Mouse (Mus musculus) midbrain, embryonic 12.5 days (tissue): Measurements from ENCODE around the gene Ffar3. TPM values are rescaled to one million over a fixed set of nuclear protein-coding genes. Genes with fewer than 3 reads are reported as not detected.
"Not testable (repeated sequence)": the region's sequence is repeated elsewhere in the genome, so short reads cannot be mapped to it uniquely, and the experiment has no call there.

ENCODE experiments used
- ATAC-seq: fragments of 200-750 bp; cut with Nextera tagmentation; 2 replicates; pipeline ENCODE4 v1.8.0; 2017; ENCODE audit warnings: low read depth, moderate TSS enrichment, moderate library complexity; ENCODE audit not compliant: low FRiP score
- H3K27ac ChIP-seq: fragments of 300-500 bp; sonication (generic); replicated peaks from 2 replicates; pipeline ENCODE4 v1.5.1; 2016; ENCODE audit warnings: mild to moderate bottlenecking
- H3K27me3 ChIP-seq: fragments of 300-500 bp; sonication (generic); 2 replicates; pipeline ENCODE4 v1.6.1; 2016; ENCODE audit warnings: mild to moderate bottlenecking
- H3K36me3 ChIP-seq: fragments of 300-500 bp; sonication (generic); 2 replicates; pipeline ENCODE4 v1.6.1; 2016
- H3K4me1 ChIP-seq: fragments of 300-500 bp; sonication (generic); 2 replicates; pipeline ENCODE4 v1.6.1; 2016
- H3K4me2 ChIP-seq: fragments of 300-500 bp; sonication (generic); replicated peaks from 2 replicates; pipeline ENCODE4 v1.6.1; 2016; ENCODE audit warnings: mild to moderate bottlenecking, moderate library complexity
- H3K4me3 ChIP-seq: fragments of 300-500 bp; sonication (generic); 2 replicates; pipeline ENCODE4 v1.5.1; 2016; ENCODE audit warnings: mild to moderate bottlenecking
- H3K9ac ChIP-seq: fragments of 300-500 bp; sonication (generic); replicated peaks from 2 replicates; pipeline ENCODE4 v1.6.1; 2016; ENCODE audit warnings: mild to moderate bottlenecking, moderate library complexity
- H3K9me3 ChIP-seq: fragments of 300-500 bp; sonication (generic); 2 replicates; pipeline ENCODE4 v1.6.1; 2016; ENCODE audit warnings: mild to moderate bottlenecking
- WGBS: fragments of 180-500 bp; shearing (Covaris S2); methylation state at CpG from one replicate; pipeline ENCODE4 v1.1.7; 2016; 5-methylcytosine and 5-hydroxymethylcytosine counted together
- polyA plus RNA-seq: library from polyadenylated mRNA; unstranded; fragments of >200 nt; fragmentation: Nextera tagmentation; extraction: Ambion mirVana; gene quantifications from 2 replicates; pipeline ENCODE4 v1.2.1, GENCODE M21; 2016

Gene Ffar3
- polyA plus RNA-seq, 1 experiment from 2014 or later: not detected

- H3K27ac ChIP-seq: no peak overlapping the region
- ATAC-seq: no peak
- H3K9me3 ChIP-seq: no peaks in the 10 kb centered on the region
- H3K27me3 ChIP-seq: no peaks in the 10 kb centered on the region
- no peak overlapping the region for H3K9ac ChIP-seq
- no peak overlapping the region for H3K4me3 ChIP-seq
- no peaks in the 10 kb centered on the region for H3K36me3 ChIP-seq
- 73% methylated on average over 4 of the region's 4 CpGs for WGBS
- H3K4me1 ChIP-seq: peaks cover 6% of the 10 kb centered on the region; the same call in 1 of the 2 replicates
- H3K4me2 ChIP-seq: no peak overlapping the region
Measured at GRCm38 (mm10) chr7:30841379-30841778, 14.6 kb downstream of the Ffar3 start.

- ATAC-seq: no peak
- H3K4me1 ChIP-seq: peaks cover 6% of the 10 kb centered on the region; the same call in 1 of the 2 replicates
- 78% methylated on average over 3 of the region's 3 CpGs for WGBS
Measured at GRCm38 (mm10) chr7:30840306-30840705, 15.7 kb downstream of the Ffar3 start.

GRCm38 (mm10) chr7:30837277-30837676 is 18.7 kb downstream of the Ffar3 start:
- Histone ChIP-seq H3K9ac (no peak overlapping the region), H3K4me2 (no peak overlapping the region), H3K9me3 (no peaks in the 10 kb centered on the region), H3K4me3 (no peak overlapping the region), H3K36me3 (no peaks in the 10 kb centered on the region), H3K27me3 (no peaks in the 10 kb centered on the region), H3K4me1 (no peaks in the 10 kb centered on the region), H3K27ac (no peak overlapping the region)
- no peak for ATAC-seq

More at GRCm38 (mm10) chr7:30840306-30840705, 15.7 kb downstream of the Ffar3 start:
- no peak overlapping the region for H3K9ac ChIP-seq
- no peak overlapping the region for H3K27ac ChIP-seq
- no peak overlapping the region for H3K4me3 ChIP-seq
- no peaks in the 10 kb centered on the region for H3K36me3 ChIP-seq
- no peaks in the 10 kb centered on the region for H3K27me3 ChIP-seq
- H3K9me3 ChIP-seq: no peaks in the 10 kb centered on the region
- H3K4me2 ChIP-seq: no peak overlapping the region

- not testable (repeated sequence) for ATAC-seq, H3K36me3 ChIP-seq, H3K27ac ChIP-seq, H3K4me2 ChIP-seq, H3K9ac ChIP-seq, H3K9me3 ChIP-seq, H3K4me1 ChIP-seq, H3K4me3 ChIP-seq, H3K27me3 ChIP-seq
- 59% methylated on average over 9 of the region's 11 CpGs for WGBS
Measured at GRCm38 (mm10) chr7:30832684-30833083, 23.3 kb downstream of the Ffar3 start.

GRCm38 (mm10) chr7:30832261-30832660 is 23.7 kb downstream of the Ffar3 start:
- ATAC-seq: no peak

GRCm38 (mm10) chr7:30829428-30829827 is 26.6 kb downstream of the Ffar3 start:
- Histone ChIP-seq H3K4me1 (no peaks in the 10 kb centered on the region), H3K27ac (no peak overlapping the region), H3K4me3 (no peak overlapping the region), H3K9ac (no peak overlapping the region), H3K27me3 (0 out of 2 replicates have a peak, but pooled peaks cover 3% of the 10 kb centered on the region), H3K9me3 (no peaks in the 10 kb centered on the region), H3K4me2 (no peak overlapping the region), H3K36me3 (no peaks in the 10 kb centered on the region)
- ATAC-seq: no peak
- 67% methylated on average over 3 of the region's 3 CpGs for WGBS

More at GRCm38 (mm10) chr7:30832261-30832660, 23.7 kb downstream of the Ffar3 start:
- Histone ChIP-seq H3K4me2 (no peak overlapping the region), H3K4me1 (no peaks in the 10 kb centered on the region), H3K27me3 (0 out of 2 replicates have a peak, but pooled peaks cover 3% of the 10 kb centered on the region), H3K4me3 (no peak overlapping the region), H3K9me3 (no peaks in the 10 kb centered on the region), H3K27ac (no peak overlapping the region), H3K9ac (no peak overlapping the region), H3K36me3 (no peaks in the 10 kb centered on the region)
- 74% methylated on average over 17 of the region's 17 CpGs for WGBS

GRCm38 (mm10) chr7:30828871-30829270 is 27.1 kb downstream of the Ffar3 start:
- H3K27me3 ChIP-seq, H3K4me2 ChIP-seq, H3K9ac ChIP-seq, H3K4me3 ChIP-seq, H3K36me3 ChIP-seq, H3K27ac ChIP-seq, H3K9me3 ChIP-seq, ATAC-seq, H3K4me1 ChIP-seq: not testable (repeated sequence)

GRCm38 (mm10) chr7:30826660-30827059 is 29.3 kb downstream of the Ffar3 start:
- 0 out of 2 replicates have a peak, but pooled peaks cover 3% of the 10 kb centered on the region for H3K27me3 ChIP-seq
- no peaks in the 10 kb centered on the region for H3K36me3 ChIP-seq
- WGBS: 89% methylated on average over 10 of the region's 10 CpGs
- no peak overlapping the region for H3K9ac ChIP-seq
- no peak overlapping the region for H3K4me3 ChIP-seq
- no peaks in the 10 kb centered on the region for H3K4me1 ChIP-seq
- no peak overlapping the region for H3K27ac ChIP-seq
- no peak for ATAC-seq
- no peaks in the 10 kb centered on the region for H3K9me3 ChIP-seq
- H3K4me2 ChIP-seq: no peak overlapping the region

GRCm38 (mm10) chr7:30824306-30824705 is 31.7 kb downstream of the Ffar3 start:
- Histone ChIP-seq H3K4me3 (no peak overlapping the region), H3K9me3 (no peaks in the 10 kb centered on the region), H3K36me3 (no peaks in the 10 kb centered on the region), H3K4me1 (no peaks in the 10 kb centered on the region), H3K9ac (no peak overlapping the region), H3K27me3 (0 out of 2 replicates have a peak, but pooled peaks cover 2% of the 10 kb centered on the region), H3K27ac (no peak overlapping the region), H3K4me2 (no peak overlapping the region)
- WGBS: 92% methylated on average over 3 of the region's 3 CpGs
- ATAC-seq: no peak

GRCm38 (mm10) chr7:30823675-30824074 is 32.3 kb downstream of the Ffar3 start, which contains the start of gene Ffar2:
TSS of gene Ffar2 (minus strand) at chr7:30823775.
- Histone ChIP-seq H3K9me3 (no peaks in the 10 kb centered on the region), H3K27ac (no peak within 1 kb of the TSS), H3K4me1 (no peaks in the 10 kb centered on the region), H3K9ac (no peak within 1 kb of the TSS), H3K27me3 (no peaks in the 10 kb centered on the region), H3K4me2 (no peak within 1 kb of the TSS), H3K36me3 (no peaks in the 10 kb centered on the region), H3K4me3 (no peak within 1 kb of the TSS)
- no peak for ATAC-seq
- WGBS: 92% methylated on average over 18 of the region's 18 CpGs

- Histone ChIP-seq H3K9ac (no peak overlapping the region), H3K4me2 (no peak overlapping the region), H3K27me3 (no peaks in the 10 kb centered on the region), H3K27ac (no peak overlapping the region), H3K4me1 (no peaks in the 10 kb centered on the region), H3K36me3 (no peaks in the 10 kb centered on the region), H3K9me3 (no peaks in the 10 kb centered on the region), H3K4me3 (no peak overlapping the region)
- 74% methylated on average over 5 of the region's 5 CpGs for WGBS
- no peak for ATAC-seq
Measured at GRCm38 (mm10) chr7:30821532-30821931, 34.4 kb downstream of the Ffar3 start.

- Histone ChIP-seq H3K27ac (no peak overlapping the region), H3K27me3 (no peaks in the 10 kb centered on the region), H3K4me2 (no peak overlapping the region), H3K4me3 (no peak overlapping the region), H3K9me3 (no peaks in the 10 kb centered on the region), H3K36me3 (no peaks in the 10 kb centered on the region), H3K9ac (no peak overlapping the region), H3K4me1 (no peaks in the 10 kb centered on the region)
- 71% methylated on average over 7 of the region's 7 CpGs for WGBS
- ATAC-seq: no peak
Measured at GRCm38 (mm10) chr7:30820854-30821445, 35.0 kb downstream of the Ffar3 start.

- Histone ChIP-seq H3K9ac (no peak overlapping the region), H3K27me3 (no peaks in the 10 kb centered on the region), H3K4me3 (no peak overlapping the region), H3K27ac (no peak overlapping the region), H3K4me1 (no peaks in the 10 kb centered on the region), H3K9me3 (no peaks in the 10 kb centered on the region), H3K4me2 (no peak overlapping the region), H3K36me3 (no peaks in the 10 kb centered on the region)
- WGBS: 71% methylated on average over 6 of the region's 6 CpGs
- ATAC-seq: no peak
Measured at GRCm38 (mm10) chr7:30820131-30820530, 35.8 kb downstream of the Ffar3 start.
